In genomic region chr11:71436801-71437200, GRCm38 (mm10) we compare ENCODE assay signal across 12 mouse cellular contexts.
DNase-seq lines count a peak whose midpoint lies in the region; ATAC-seq lines count a peak whose summit lies in the region.
"Had no signal": no experiment of that assay in that cellular context is flagged by ENCODE, and none has a peak within 500 bp of the region (broad histone marks: within the 10 kb centered on the region; RNA-seq: fewer than 3 reads in every experiment).

No protein-coding gene starts in this region.

- WGBS in hindbrain, embryonic 13.5 days: 38% methylated on average over 2 of the region's 2 CpGs
- 79% methylated on average over 2 of the region's 2 CpGs for WGBS in hindbrain, embryonic 10.5 days
- WGBS in forebrain, embryonic 12.5 days: 58% methylated on average over 2 of the region's 2 CpGs
- 69% methylated on average over 2 of the region's 2 CpGs for WGBS in heart, embryonic 10.5 days

- H3K27ac ChIP-seq in hindbrain, embryonic 13.5 days: 0 out of 2 replicates have a peak overlapping the region, but pooled peaks have one; percentile 44
- no peak overlapping the region for H3K27ac ChIP-seq in hindbrain, embryonic 10.5 days
- peak overlapping the region; percentile 46 for H3K27ac ChIP-seq in forebrain, embryonic 12.5 days
- H3K27ac ChIP-seq in heart, embryonic 10.5 days: no peak overlapping the region
- H3K27ac ChIP-seq: embryonic facial prominence, embryonic 15.5 days; midbrain, embryonic 12.5 days had no signal

- H3K4me3 ChIP-seq in hindbrain, embryonic 13.5 days: no peak overlapping the region
- H3K4me3 ChIP-seq in hindbrain, embryonic 10.5 days: no peak overlapping the region
- no peak overlapping the region for H3K4me3 ChIP-seq in forebrain, embryonic 12.5 days (replicated peaks)
- no peak overlapping the region for H3K4me3 ChIP-seq in heart, embryonic 10.5 days
- H3K4me3 ChIP-seq: embryonic facial prominence, embryonic 15.5 days; midbrain, embryonic 12.5 days had no signal

- no peaks in the 10 kb centered on the region for H3K36me3 ChIP-seq in hindbrain, embryonic 13.5 days
- no peaks in the 10 kb centered on the region for H3K36me3 ChIP-seq in hindbrain, embryonic 10.5 days
- no peaks in the 10 kb centered on the region for H3K36me3 ChIP-seq in forebrain, embryonic 12.5 days (replicated peaks)
- H3K36me3 ChIP-seq in heart, embryonic 10.5 days: no peaks in the 10 kb centered on the region
- H3K36me3 ChIP-seq: embryonic facial prominence, embryonic 15.5 days; midbrain, embryonic 12.5 days had no signal

- DNase-seq in hindbrain, embryonic 10.5 days (ENCODE audit: low spot score): no peak
- DNase-seq in adrenal gland, postnatal 14 days: peak; percentile 45
- peak; percentile 74 for DNase-seq in left cerebral cortex, adult 11 months (ENCODE audit: low spot score)
- DNase-seq in urinary bladder, adult 2 months (ENCODE audit: low spot score): no peak
- DNase-seq in natural killer cell, adult 2 months (ENCODE audit: low spot score in 2 of 2): no peak
- no peak for DNase-seq in heart, embryonic 10.5 days (ENCODE audit: low spot score)
- DNase-seq: heart, adult 18-20 months had no signal

- H3K9me3 ChIP-seq in hindbrain, embryonic 13.5 days: no peaks in the 10 kb centered on the region
- no peaks in the 10 kb centered on the region for H3K9me3 ChIP-seq in hindbrain, embryonic 10.5 days
- H3K9me3 ChIP-seq in forebrain, embryonic 12.5 days: 0 out of 2 replicates have a peak, but pooled peaks cover 3% of the 10 kb centered on the region
- no peaks in the 10 kb centered on the region for H3K9me3 ChIP-seq in heart, embryonic 10.5 days
- H3K9me3 ChIP-seq: embryonic facial prominence, embryonic 15.5 days; midbrain, embryonic 12.5 days had no signal

- H3K4me2 ChIP-seq in hindbrain, embryonic 13.5 days: no peak overlapping the region
- no peak overlapping the region for H3K4me2 ChIP-seq in forebrain, embryonic 12.5 days
- H3K4me2 ChIP-seq: embryonic facial prominence, embryonic 15.5 days; midbrain, embryonic 12.5 days had no signal

- ATAC-seq in hindbrain, embryonic 13.5 days (ENCODE audit: low FRiP score): no peak
- no peak for ATAC-seq in forebrain, embryonic 12.5 days (ENCODE audit: low FRiP score)
- ATAC-seq: inflammation-experienced regulatory T-cells, adult 6 months had no signal

- no peak overlapping the region for H3K9ac ChIP-seq in hindbrain, embryonic 13.5 days
- H3K9ac ChIP-seq in forebrain, embryonic 12.5 days: no peak overlapping the region
- H3K9ac ChIP-seq: embryonic facial prominence, embryonic 15.5 days; midbrain, embryonic 12.5 days had no signal

- H3K4me1 ChIP-seq in hindbrain, embryonic 13.5 days (replicated peaks): peaks cover 54% of the 10 kb centered on the region
- H3K4me1 ChIP-seq in hindbrain, embryonic 10.5 days (replicated peaks): peaks cover 41% of the 10 kb centered on the region
- peaks cover 55% of the 10 kb centered on the region for H3K4me1 ChIP-seq in forebrain, embryonic 12.5 days
- 0 out of 2 replicates have a peak, but pooled peaks cover 8% of the 10 kb centered on the region for H3K4me1 ChIP-seq in heart, embryonic 10.5 days

- no peaks in the 10 kb centered on the region for H3K27me3 ChIP-seq in hindbrain, embryonic 13.5 days
- H3K27me3 ChIP-seq in hindbrain, embryonic 10.5 days (ENCODE audit: insufficient read depth, poor library complexity, severe bottlenecking): peaks cover 13% of the 10 kb centered on the region
- H3K27me3 ChIP-seq in forebrain, embryonic 12.5 days: no peaks in the 10 kb centered on the region
- H3K27me3 ChIP-seq in heart, embryonic 10.5 days (ENCODE audit: insufficient read depth, poor library complexity, severe bottlenecking): peaks cover 22% of the 10 kb centered on the region; the same call in 1 of the 2 replicates
- H3K27me3 ChIP-seq: embryonic facial prominence, embryonic 15.5 days; midbrain, embryonic 12.5 days had no signal

Comparison
In these comparisons a context has a peak if more than half of its experiments do, and no peak if none do; other contexts are left out.
1. H3K27ac ChIP-seq: peak in hindbrain, embryonic 13.5 days (single experiment) and forebrain, embryonic 12.5 days (single experiment); none in hindbrain, embryonic 10.5 days (single experiment) and heart, embryonic 10.5 days (single experiment).
2. DNase-seq: peak in adrenal gland, postnatal 14 days (single experiment) and left cerebral cortex, adult 11 months (single experiment); none in hindbrain, embryonic 10.5 days (single experiment), urinary bladder, adult 2 months (single experiment), natural killer cell, adult 2 months (0 of 2) and heart, embryonic 10.5 days (single experiment).